Mouse (Mus musculus) cerebellum, postnatal 25 days (tissue): Measurements from ENCODE around the gene Ppfibp2.

Source experiments
- DNase-seq, 2 experiments: peaks; one replicate each; pipeline ENCODE4 v3.0.0; 2021; ENCODE audit warnings: mixed read lengths in 2 of 2

Gene Ppfibp2

DNA sequence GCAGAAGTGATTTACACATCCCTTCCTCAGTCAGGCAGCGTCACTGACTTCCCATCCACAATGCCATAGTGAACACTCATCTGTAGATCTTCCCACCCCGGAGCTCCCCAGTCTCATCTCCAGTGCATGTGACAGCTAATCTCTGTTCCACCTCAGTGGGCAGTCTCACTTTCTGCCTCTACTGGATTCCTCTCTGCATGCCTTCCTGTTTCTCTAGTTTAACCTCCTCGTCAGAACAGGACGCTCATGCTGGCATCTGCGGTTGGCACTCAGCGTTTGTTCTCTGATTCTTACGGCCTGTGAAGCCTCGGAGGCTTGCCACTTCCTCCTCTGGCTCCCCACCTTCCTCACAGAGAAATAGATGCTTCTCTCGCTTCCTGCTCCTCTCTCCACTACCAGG, 112.6 kb downstream of the Ppfibp2 start:
- no peak for DNase-seq

DNA sequence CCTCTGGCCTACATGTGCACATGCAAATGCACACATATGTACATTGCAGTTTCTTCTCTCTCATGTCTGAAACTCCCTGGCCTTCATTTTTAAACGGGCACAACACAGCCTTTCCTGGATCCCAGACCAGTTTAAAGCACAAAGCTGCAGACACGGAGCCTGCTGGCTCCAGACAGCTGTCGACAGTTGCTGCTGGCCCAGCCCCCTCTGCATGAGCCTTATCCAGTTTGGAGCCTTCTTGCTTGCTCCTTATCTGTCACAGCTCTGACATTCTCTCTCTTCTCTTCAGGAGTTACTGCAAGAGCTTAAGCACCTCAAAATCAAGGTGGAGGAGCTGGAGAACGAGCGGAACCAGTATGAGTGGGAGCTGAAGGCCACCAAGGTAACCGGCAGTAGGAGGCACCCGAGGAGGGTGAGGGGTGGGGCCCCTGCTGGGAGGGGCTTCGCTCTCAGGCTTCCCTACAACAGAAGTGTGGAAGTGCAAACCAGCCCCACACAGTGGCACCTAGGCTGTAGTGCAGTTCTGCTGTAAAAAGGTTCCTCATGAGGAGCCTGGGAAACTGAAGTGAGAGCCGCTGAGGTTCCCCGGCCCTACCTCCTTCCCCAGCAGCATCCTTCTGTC, 113.6 kb downstream of the Ppfibp2 start:
- DNase-seq = peak in 1 of 2 experiments; percentile 29

DNA sequence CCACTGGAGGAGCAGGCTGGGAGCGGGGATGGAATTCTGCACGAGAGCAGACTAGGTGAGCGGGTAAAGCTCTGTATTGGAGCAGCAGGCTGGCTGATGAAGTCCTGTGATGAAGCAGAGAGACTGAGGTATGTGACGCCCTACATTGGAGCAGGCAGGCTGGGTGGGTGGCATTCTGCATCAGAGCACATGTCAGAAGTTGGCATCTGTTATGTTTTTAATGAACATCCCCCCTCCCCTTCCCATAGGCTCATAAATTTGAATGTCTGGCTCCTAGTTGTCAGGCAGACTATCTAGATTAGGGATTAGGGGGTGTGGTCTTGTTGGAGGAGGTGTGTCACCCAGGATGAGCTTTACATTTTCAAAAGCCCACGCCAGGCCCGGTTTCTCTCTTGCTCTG, 117.7 kb downstream of the Ppfibp2 start:
- no peak for DNase-seq

DNA sequence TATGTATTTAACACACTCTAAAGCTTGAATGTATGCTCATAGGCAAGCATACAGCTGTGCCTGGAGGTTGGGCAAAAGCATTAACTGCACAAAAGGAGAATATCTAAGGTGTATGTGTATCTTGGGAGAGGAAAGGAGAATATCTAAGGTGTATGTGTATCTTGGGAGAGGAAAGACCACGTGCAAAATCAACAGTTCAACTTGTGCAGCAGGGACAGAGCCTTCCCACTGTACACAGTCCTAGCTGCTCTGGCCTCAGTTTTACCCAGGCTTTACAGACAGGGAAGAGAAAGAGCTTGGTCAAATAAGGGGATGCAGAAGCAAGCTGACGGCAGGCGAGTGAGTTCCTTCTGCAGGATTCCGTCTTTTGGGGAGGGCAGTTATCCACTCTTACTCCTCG, 119.1 kb downstream of the Ppfibp2 start:
- DNase-seq = no peak

DNA sequence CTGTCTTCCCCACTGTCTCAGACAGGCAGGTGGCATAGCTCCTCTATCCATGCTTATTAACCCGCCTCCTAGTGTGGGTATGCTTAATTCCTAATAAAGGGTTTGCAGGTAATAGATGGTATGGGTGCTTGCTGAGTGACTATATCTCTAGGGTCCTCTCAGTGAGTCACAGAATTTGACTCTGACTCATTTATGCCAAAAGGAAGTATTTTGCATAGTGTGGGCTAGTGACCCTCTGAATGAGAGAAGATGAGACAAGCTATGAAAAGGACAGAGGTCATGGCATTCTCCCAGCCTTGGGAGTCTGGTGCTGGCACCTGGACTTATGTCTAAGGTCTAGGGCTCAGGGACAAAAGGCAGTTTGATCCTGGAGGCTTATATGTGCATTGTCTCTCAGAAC, 125.8 kb downstream of the Ppfibp2 start:
- no peak for DNase-seq

DNA sequence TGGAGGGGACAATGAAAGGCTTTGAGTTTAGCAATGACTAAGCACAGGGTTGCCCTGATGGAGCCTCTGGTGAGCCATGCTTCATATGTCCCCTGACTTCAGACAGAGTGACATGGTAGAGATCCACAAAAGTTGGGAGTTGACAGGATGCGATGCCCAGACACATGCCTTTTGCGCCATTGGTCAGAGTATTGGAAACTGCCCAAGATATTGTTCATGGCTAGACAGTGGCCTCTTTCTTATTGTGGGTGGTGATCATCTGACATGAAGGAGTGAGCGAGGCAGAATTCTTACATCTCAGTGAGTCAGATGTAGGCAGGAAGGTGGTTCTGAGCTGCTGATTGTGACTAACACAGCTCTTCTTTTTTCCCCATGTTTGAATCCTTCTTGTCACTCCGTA, 127.5 kb downstream of the Ppfibp2 start:
- DNase-seq = no peak

DNA sequence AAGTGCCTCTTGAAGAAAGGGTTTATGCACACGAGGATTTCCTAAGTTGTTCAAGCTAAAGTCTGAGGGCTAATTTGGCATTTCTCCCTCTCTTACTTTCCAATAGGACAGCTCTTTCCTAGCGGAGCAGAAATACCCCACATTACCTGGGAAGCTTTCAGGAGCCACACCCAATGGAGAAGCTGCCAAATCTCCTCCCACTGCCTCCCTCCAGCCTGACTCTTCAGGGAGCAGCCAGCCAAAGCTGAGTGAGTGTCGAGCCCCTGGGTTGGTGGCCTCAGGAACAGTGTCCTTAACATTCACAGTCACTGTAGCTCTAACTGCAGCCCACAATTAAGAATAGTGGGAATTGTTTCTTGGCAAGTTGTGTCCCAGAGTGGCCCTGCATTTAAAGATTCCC, 132.5 kb downstream of the Ppfibp2 start:
- no peak for DNase-seq

DNA sequence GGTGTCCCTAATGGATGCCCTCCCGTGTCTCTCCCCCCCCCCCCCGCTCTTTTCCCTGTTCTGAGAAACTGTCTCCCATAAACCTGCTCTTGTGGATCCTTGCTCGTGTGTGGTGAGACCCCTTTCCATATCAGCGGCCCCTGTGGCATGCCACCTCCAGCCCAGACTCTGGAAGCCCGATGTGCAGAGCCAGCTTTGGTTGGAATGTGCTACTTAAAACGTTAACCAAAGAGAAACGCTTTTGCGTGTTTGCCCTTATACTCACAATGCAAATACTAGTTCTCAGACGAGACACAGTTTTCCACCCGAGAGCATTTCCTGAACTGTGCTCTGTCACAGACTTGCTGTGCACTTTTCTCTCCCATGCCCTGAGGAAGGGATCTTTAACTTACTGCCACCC, 135.6 kb downstream of the Ppfibp2 start:
- no peak for DNase-seq

DNA sequence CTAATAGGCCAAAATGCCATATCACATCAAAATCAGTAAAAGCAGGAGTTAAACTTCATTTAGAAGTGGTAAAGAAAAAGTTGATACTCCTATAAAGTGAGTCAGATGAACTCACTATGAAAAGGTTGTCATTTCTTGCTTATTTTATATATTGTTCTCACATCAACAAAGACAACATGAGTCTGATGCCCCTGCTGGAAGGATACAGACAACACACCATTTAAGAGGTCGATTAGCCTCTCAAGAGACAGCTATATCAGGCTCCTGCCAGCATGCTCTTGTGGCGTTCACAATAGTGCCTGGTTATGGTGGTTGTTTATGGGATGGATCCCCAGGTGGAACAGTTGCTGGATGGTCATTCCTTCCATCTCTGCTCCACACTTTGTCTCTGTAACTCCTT, 138.2 kb downstream of the Ppfibp2 start:
- DNase-seq = no peak

DNA sequence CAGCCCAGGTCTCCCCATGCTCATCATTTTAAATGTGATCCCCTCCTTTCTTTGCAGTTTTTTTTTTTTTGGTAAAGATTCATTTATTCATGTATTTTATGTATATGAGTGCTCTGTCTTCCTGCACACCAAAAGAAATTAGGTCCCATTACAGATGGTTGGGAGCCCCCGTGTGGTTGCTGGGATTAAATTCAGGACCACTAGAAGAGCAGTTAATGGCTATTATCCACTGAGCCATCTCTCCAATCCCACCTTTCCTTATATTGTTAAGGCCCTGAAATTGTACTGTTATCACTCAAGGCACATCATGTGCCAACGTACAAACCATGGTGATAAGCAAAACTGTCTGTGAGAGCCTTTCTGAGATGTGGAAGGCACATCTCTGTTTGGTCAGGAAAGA, 143.7 kb downstream of the Ppfibp2 start:
- DNase-seq = peak in 1 of 2 experiments; percentile 23

DNA sequence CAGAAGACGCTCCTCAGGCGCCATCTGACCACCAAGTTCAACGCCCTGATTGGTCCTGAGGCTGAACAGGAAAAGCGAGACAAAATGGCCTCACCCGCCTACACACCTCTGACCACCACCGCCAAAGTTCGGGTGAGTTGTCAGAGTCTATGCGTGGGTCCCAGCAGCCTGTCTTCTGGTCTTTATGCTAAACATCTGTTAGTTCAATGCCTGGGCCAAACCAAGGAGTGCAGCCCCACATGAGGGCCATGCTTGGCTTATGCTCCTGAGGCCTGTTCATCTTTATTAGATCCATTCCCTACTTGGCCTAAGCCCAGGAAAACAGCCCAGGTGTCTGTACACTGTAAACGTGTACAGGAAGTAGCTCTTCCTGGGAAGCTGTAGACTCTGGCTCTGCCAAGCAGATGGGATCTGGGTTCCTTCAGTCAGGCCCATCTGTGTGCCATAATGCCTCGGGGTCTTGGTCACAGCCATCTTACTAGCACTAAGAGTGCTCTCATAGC, 148.0 kb downstream of the Ppfibp2 start:
- DNase-seq = no peak

DNA sequence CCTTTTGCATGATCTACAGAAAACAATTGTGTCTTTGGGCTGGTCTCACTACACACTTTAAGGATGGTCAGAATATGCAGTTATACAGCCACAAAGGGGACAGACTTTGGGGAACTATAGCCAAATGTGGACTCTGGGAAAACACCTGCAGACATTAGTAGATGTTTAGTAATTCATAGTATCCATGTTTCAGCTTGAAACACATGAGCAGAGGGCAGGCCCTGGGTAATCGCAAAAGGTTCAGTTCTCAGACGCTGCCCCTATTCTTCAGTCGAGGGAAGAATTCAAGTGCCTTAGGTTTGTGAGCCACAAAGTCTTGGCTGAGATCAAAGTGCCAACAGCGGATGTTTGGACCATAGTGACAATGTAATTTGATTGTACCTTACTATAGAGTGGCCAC, 149.4 kb downstream of the Ppfibp2 start:
- no peak for DNase-seq

DNA sequence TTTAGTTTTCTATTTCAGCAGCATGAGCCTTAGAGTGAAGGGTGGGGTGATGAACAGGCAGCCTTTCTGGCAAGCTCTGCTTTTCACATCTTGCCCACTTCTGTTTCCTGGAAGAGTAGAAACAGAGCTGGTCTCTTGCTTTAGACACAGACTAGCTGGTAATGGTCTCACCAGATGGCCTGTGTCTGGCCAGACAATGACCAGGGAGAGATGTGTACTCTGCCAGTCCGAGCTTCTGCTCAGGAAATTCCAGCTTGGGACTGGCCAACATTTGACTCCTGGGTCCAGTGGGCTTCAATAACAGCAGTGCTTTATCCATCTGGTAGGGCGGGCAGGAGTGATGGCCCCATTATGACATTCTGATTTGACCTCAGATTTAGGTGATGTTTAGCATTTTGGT, 150.1 kb downstream of the Ppfibp2 start:
- DNase-seq = no peak

DNA sequence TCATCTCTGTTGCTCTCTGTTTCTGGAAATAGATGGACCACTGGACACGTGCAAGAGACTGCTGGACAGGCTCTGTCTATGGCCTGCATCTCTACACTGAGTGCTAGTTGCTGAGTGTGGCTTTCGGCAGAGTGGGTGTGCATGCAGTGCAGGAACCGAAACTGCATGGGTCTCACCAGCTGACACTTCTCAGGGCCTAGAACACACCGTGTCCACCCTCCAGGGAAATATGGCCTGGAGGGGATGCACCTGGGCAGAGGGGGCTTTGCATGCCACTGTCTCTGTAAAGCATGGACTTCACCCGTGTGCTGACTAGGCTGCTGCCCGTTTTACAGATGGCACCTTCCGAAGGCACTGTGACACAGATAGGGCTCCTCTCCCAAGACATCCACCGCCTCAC, 151.0 kb downstream of the Ppfibp2 start:
- no peak for DNase-seq

DNA sequence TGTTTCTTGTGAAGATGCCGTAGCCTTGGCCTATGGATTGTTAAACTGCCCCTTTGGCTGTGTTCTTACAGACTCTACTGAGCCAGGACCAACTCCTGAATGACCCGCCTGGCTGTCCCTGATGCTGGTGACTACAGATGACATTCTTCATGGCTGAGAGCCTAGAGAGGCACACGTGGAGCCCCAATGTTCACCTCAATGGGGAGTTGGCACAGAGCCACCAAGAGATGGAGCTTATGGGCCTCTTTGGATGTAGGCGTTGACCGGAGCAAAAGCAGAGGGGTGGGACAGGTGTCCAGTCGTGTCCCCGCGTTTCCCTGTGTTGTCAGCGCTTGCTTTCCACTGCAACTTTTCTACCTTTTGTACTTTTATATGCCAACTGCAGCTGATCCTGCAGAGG, 152.5 kb downstream of the Ppfibp2 start:
- DNase-seq = peak in 1 of 2 experiments; percentile 15

DNA sequence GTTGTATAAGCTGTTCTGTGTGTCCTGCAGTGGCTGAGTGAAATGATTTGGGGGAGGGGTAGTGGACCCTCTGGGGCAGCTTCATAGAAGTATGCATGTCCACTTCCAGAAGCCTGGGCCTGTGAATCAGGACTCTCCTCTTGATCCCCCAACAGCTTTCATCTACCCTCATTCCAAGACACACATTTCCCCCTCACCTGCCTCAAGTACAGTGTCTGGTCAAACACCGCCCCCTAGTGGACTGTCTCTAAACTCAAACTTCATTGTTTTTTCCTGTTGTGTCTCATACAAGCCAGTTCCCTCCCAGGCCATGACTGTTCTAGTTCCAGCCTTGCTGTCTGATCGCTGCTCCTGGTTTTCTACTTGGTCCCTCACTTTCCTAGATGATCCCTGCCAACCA, 152.9 kb downstream of the Ppfibp2 start:
- DNase-seq = peak; percentile 56 to 72

DNA sequence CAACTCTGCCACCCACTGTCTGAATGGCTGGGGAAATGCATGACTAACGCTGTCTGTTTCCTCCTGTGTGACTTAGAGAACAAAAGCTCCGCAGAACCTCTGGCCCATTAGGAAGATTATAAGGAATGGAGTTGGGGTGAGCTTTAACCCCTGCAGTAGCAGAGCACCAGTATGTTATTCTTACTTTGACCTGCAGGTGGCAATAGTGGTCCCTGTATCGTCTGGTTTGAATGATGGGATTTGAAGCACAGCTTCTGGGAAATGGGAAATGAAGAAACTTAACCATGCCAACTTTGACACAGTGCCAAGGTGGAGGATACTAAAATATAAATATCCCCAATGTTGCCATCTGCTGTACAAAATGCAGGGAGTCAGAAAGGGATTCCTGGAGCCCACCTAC, 154.3 kb downstream of the Ppfibp2 start:
- peak in 1 of 2 experiments; percentile 34 for DNase-seq

DNA sequence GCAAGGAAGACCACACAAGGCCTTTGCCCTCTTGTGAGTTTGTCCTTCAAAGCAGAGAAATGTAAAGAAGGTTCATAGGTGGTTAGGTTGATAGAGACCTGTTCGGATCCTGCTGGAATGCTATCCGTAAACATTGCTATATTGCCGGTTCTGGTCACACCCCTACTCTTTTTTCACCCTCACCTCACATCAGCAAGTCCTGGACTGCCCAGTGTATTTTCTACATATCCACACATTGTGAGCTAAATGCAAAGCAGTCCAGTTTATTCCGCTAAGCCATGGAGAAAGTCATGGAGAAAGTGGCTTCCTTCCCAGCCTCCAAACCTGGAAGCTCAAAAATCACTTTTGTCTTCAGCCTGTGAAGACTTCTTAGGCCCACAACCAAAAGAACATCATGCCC, 154.7 kb downstream of the Ppfibp2 start:
- no peak for DNase-seq

DNA sequence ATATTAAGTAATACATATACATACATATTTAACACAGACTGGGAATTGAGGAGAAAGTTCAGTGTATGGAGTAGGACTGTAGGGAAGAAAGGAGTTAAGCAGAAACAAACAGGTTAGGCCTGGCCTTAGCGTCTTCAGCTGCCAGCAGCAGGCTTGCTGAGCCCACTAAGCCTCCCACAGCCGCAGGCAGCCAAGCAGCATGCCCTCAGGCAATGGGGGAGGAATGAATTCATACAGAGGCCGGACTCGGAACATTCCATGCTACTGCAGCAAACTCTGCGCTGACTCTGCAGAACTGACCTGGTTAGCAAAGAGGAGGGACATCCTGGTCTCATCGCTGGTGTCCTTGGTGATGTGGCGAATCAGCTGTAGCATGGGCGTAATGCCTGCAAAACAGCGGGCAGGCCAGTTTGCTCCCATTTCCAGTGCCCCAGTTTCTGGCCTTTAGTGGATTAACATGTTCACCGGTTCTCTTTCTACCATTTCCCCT, 157.1 kb downstream of the Ppfibp2 start:
- no peak for DNase-seq

DNA sequence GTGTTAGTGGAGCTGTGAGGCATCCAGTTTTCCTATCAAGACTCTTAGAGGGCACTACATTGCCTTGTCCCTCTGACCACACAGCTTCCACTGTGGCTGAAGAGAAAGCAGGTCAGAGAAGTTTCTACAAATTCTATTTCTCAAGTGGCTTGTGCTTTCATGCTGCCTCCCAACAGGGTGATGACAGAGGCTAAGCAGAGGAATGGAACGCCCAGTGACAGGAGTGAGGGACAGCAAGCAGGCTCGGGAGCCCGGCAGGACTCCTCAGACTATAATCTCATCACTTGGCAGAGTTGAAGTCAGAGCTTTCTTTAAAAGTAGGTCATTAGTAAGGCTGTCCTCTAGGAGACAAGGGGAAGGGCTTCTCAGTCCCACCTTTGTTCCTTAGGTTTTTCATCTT, 160.9 kb downstream of the Ppfibp2 start:
- no peak for DNase-seq

DNA sequence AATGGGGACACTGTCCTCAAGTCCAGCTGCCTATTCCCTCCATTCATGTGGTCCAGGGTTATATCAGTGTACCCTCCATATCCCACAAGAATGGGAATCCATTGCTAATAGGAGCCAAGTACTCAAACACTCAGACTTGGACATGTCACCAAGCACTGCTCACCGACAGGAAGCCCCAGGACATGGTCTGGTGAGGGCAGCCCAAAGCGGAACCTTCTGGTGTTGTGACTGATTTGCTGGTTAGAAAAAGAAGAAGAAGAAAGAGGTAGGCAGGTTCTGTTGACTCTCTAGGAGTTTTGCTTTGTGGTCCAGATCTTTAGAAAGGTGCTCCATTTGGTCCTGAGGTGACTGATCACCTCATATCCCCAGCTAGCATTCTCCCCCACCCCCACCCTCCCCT, 161.7 kb downstream of the Ppfibp2 start:
- DNase-seq = no peak

DNA sequence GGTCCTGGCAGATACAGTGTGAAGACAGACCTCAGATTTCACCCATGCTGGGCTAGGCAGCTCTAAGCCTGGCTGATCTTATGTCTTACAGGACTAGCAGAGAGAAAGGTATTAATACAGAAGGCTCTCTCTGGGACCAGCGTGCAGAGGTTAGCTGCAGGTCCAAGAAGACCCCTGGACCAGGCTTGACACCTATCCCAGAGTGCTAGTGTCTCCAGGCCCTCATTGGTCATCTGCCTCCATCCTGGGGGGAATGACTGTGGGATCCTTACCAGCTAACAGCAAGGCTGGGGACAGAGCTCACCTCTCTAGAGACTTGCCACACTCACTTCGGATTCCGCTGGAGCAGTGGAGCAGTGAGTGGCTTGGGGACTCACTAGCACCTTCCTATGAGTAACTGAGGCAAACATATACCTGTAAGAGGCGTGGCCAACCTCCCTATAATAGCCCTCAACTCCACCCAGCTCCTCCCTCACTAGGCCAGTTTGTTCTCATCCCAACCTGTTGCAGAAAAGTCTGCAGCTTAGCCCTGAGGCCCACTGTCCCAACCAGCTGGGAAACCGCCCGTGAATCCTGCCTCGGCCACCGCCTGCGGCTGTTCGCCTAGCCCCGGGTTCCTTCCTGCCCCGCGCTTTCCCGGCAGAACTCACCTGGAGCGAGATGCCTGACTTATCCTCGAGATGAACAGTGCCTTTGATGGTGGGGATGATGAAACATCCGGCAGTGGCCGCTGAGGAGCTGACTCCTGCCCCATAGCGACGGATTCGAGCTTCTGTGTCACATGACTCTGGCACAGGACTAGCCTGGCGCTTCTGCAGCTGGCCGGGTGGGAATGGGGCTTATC, 162.5 kb downstream of the Ppfibp2 start, which contains the start of gene Cyb5r2:
Cyb5r2 (minus strand) TSS at position 725 of the 844 bp plus-strand sequence.
- DNase-seq = peak; percentile 15 to 30

DNA sequence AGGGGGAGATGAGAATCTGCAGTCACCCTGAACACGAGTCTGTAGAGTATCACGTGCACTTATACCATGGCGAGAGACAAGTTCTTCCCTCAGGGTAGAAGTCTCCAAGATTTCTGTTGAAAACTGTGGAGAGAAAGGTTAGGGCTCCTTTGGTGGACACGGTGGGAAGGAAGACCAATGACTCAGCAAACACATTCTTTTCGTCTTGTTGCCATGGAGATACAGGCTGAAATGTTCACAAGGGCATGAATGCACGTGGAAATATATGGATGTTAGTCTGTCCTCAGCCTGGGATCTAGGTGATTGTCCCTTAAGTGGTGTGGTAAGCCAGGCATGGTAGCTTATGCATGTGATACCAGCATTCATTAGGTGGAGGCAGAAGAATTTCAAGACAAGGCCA, 175.8 kb downstream of the Ppfibp2 start:
- DNase-seq = no peak

DNA sequence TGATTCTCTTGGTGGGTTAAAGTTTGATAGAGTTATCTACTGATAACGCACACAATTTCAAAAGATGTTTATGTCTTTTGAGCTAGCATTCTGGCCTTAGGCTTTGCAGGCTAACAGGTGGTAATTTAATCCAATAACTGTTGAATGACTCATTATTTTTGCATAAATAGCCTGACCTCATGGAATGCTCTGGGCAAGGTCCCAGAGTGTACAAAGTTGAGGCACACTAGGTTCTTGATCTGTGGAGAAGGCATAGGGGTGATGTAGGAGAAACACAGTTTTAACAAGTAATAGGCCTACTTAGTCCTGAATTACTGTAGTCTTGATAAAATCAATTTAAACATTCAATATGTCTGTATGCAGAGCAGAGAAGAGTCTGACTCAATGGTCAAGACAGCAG, 183.2 kb downstream of the Ppfibp2 start:
- no peak for DNase-seq
